In genomic region chr5:110916241-110916640, GRCm38 (mm10) we compare ENCODE assay signal across 13 mouse cellular contexts.
"Had no signal": no experiment of that assay in that cellular context is flagged by ENCODE, and none has a peak within 500 bp of the region (broad histone marks: within the 10 kb centered on the region; RNA-seq: fewer than 3 reads in every experiment).

No protein-coding gene starts in this region.

- H3K4me2 ChIP-seq: limb, embryonic 12.5 days; limb, embryonic 15.5 days; liver, embryonic 13.5 days; midbrain, embryonic 11.5 days had no signal

- H3K4me3 ChIP-seq: layer of hippocampus, adult 2 months; limb, embryonic 12.5 days; limb, embryonic 15.5 days; liver, embryonic 13.5 days had no signal

- H3K4me1 ChIP-seq: limb, embryonic 12.5 days; liver, embryonic 13.5 days had no signal

- H3K36me3 ChIP-seq: liver, embryonic 13.5 days had no signal

- H3K9ac ChIP-seq: limb, embryonic 12.5 days; limb, embryonic 15.5 days; liver, embryonic 13.5 days had no signal

- H3K27ac ChIP-seq: layer of hippocampus, adult 2 months; limb, embryonic 12.5 days; limb, embryonic 15.5 days; liver, embryonic 13.5 days had no signal

- DNase-seq: kidney, postnatal 14 days; layer of hippocampus, adult 9-11 months; liver, embryonic 13.5 days; lung, adult 2 months; lung, postnatal 14 days; lung, postnatal 4 days; midbrain, embryonic 14.5 days; thymus, adult 18-20 months; thymus, postnatal 36 days had no signal

- H3K27me3 ChIP-seq: limb, embryonic 12.5 days; limb, embryonic 15.5 days; liver, embryonic 13.5 days had no signal

- H3K9me3 ChIP-seq: limb, embryonic 12.5 days; limb, embryonic 15.5 days; liver, embryonic 13.5 days had no signal
